Mouse (Mus musculus) neural tube, embryonic 13.5 days (tissue): ENCODE measurements around the gene Pigz. TPM values are rescaled to one million over a fixed set of nuclear protein-coding genes. Genes with fewer than 3 reads are reported as not detected.
"Not testable (repeated sequence)": the region's sequence is repeated elsewhere in the genome, so short reads cannot be mapped to it uniquely, and the experiment has no call there.

Experiments
- ATAC-seq: fragments of 200-750 bp; cut with Nextera tagmentation; 2 replicates; pipeline ENCODE4 v1.8.0; 2017; ENCODE audit warnings: low read depth, mild to moderate bottlenecking, moderate TSS enrichment, moderate library complexity
- H3K27ac ChIP-seq: fragments of 300-500 bp; sonication (generic); replicated peaks from 2 replicates; pipeline ENCODE4 v1.5.1; 2015; ENCODE audit warnings: moderate library complexity, mild to moderate bottlenecking, inconsistent platforms
- H3K27me3 ChIP-seq: fragments of 300-500 bp; sonication (generic); 2 replicates; pipeline ENCODE4 v1.6.1; 2015; ENCODE audit warnings: mild to moderate bottlenecking, inconsistent platforms
- H3K36me3 ChIP-seq: fragments of 300-500 bp; sonication (generic); 2 replicates; pipeline ENCODE4 v1.6.1; 2015; ENCODE audit warnings: mild to moderate bottlenecking, inconsistent platforms
- H3K4me1 ChIP-seq: fragments of 300-500 bp; sonication (generic); replicated peaks from 2 replicates; pipeline ENCODE4 v1.6.1; 2015; ENCODE audit warnings: inconsistent platforms
- H3K4me2 ChIP-seq: fragments of 300-500 bp; sonication (generic); 2 replicates; pipeline ENCODE4 v1.6.1; 2015; ENCODE audit warnings: inconsistent platforms, mild to moderate bottlenecking, moderate library complexity
- H3K4me3 ChIP-seq: fragments of 300-500 bp; sonication (generic); 2 replicates; pipeline ENCODE4 v1.5.1; 2015; ENCODE audit warnings: mild to moderate bottlenecking, inconsistent platforms
- H3K9ac ChIP-seq: fragments of 300-500 bp; sonication (generic); 2 replicates; pipeline ENCODE4 v1.6.1; 2015; ENCODE audit warnings: moderate library complexity, mild to moderate bottlenecking, inconsistent platforms
- H3K9me3 ChIP-seq: fragments of 300-500 bp; sonication (generic); 2 replicates; pipeline ENCODE4 v1.6.1; 2016; ENCODE audit warnings: inconsistent platforms
- WGBS: fragments of 180-500 bp; shearing (Covaris S2); methylation state at CpG from one replicate; pipeline ENCODE4 v1.1.7; 2015; 5-methylcytosine and 5-hydroxymethylcytosine counted together
- polyA plus RNA-seq: library from polyadenylated mRNA; unstranded; fragments of >200 nt; fragmentation: Nextera tagmentation; extraction: Ambion mirVana; gene quantifications from 2 replicates; pipeline ENCODE4 v1.2.1, GENCODE M21; 2015

Gene Pigz
- polyA plus RNA-seq, 1 experiment from 2014 or later, result 4.3 TPM

GRCm38 (mm10) chr16:31934550-31935010, 929 bp downstream of the Pigz start:
- Histone ChIP-seq H3K4me3 (peak overlapping the region; percentile 47), H3K36me3 (no peaks in the 10 kb centered on the region), H3K27ac (peak overlapping the region; percentile 97), H3K27me3 (peaks cover 21% of the 10 kb centered on the region), H3K9ac (peak overlapping the region; percentile 78), H3K4me2 (peak overlapping the region; percentile 74), H3K4me1 (peaks cover 41% of the 10 kb centered on the region), H3K9me3 (no peaks in the 10 kb centered on the region)
- 10% methylated on average over 13 of the region's 13 CpGs for WGBS
- ATAC-seq, result no peak

GRCm38 (mm10) chr16:31935091-31935979, 1.7 kb downstream of the Pigz start:
- 5% methylated on average over 32 of the region's 36 CpGs for WGBS
- Histone ChIP-seq H3K36me3 (no peaks in the 10 kb centered on the region), H3K4me2 (peak overlapping the region; percentile 74), H3K9me3 (no peaks in the 10 kb centered on the region), H3K4me3 (peak overlapping the region; percentile 47), H3K4me1 (peaks cover 41% of the 10 kb centered on the region), H3K9ac (peak overlapping the region; percentile 78), H3K27me3 (peaks cover 21% of the 10 kb centered on the region), H3K27ac (peak overlapping the region; percentile 97)
- ATAC-seq, result no peak

GRCm38 (mm10) chr16:31936568-31936967, 2.9 kb downstream of the Pigz start:
- Histone ChIP-seq H3K9ac (no peak overlapping the region), H3K27ac (no peak overlapping the region), H3K4me2 (no peak overlapping the region), H3K4me1 (peaks cover 39% of the 10 kb centered on the region), H3K4me3 (no peak overlapping the region), H3K27me3 (peaks cover 21% of the 10 kb centered on the region), H3K36me3 (no peaks in the 10 kb centered on the region), H3K9me3 (no peaks in the 10 kb centered on the region)
- WGBS, result 87% methylated on average over 4 of the region's 4 CpGs
- no peak for ATAC-seq

- Histone ChIP-seq H3K36me3 (no peaks in the 10 kb centered on the region), H3K4me3 (no peak overlapping the region), H3K27me3 (peaks cover 21% of the 10 kb centered on the region), H3K4me2 (no peak overlapping the region), H3K4me1 (peaks cover 22% of the 10 kb centered on the region), H3K9ac (no peak overlapping the region), H3K9me3 (no peaks in the 10 kb centered on the region), H3K27ac (no peak overlapping the region)
- no peak for ATAC-seq
- 74% methylated on average over 6 of the region's 6 CpGs for WGBS
These were observed 5.2 kb downstream of the Pigz start for GRCm38 (mm10) chr16:31938856-31939255.

- Histone ChIP-seq H3K36me3 (peaks cover 8% of the 10 kb centered on the region; the same call in 1 of the 2 replicates), H3K4me3 (no peak overlapping the region), H3K4me2 (no peak overlapping the region), H3K4me1 (peaks cover 21% of the 10 kb centered on the region), H3K27ac (no peak overlapping the region), H3K9ac (no peak overlapping the region), H3K9me3 (no peaks in the 10 kb centered on the region), H3K27me3 (peaks cover 14% of the 10 kb centered on the region)
- ATAC-seq, result no peak
- WGBS, result 58% methylated on average over 2 of the region's 2 CpGs
These were observed 6.9 kb downstream of the Pigz start for GRCm38 (mm10) chr16:31940586-31940985.

GRCm38 (mm10) chr16:31943980-31944379, 10.3 kb downstream of the Pigz start:
- H3K9ac ChIP-seq, result peak overlapping the region; percentile 47; the same call in 1 of the 2 replicates
- peaks cover 44% of the 10 kb centered on the region for H3K4me1 ChIP-seq
- 0 out of 2 replicates have a peak overlapping the region, but pooled peaks have one; percentile 9 for H3K27ac ChIP-seq
- H3K36me3 ChIP-seq, result peaks cover 8% of the 10 kb centered on the region; the same call in 1 of the 2 replicates
- no peaks in the 10 kb centered on the region for H3K9me3 ChIP-seq
- H3K4me2 ChIP-seq, result no peak overlapping the region
- WGBS, result 8% methylated on average over 10 of the region's 10 CpGs
- ATAC-seq, result peak; percentile 49
- H3K27me3 ChIP-seq, result no peaks in the 10 kb centered on the region
- H3K4me3 ChIP-seq, result no peak overlapping the region

- no peak for ATAC-seq
- Histone ChIP-seq H3K36me3 (peaks cover 8% of the 10 kb centered on the region; the same call in 1 of the 2 replicates), H3K4me2 (no peak overlapping the region), H3K27ac (no peak overlapping the region), H3K9ac (0 out of 2 replicates have a peak overlapping the region, but pooled peaks have one; percentile 47), H3K9me3 (no peaks in the 10 kb centered on the region), H3K27me3 (no peaks in the 10 kb centered on the region), H3K4me3 (no peak overlapping the region), H3K4me1 (peaks cover 52% of the 10 kb centered on the region)
- WGBS, result 86% methylated on average over 12 of the region's 12 CpGs
These were observed 11.1 kb downstream of the Pigz start for GRCm38 (mm10) chr16:31944698-31945255.

GRCm38 (mm10) chr16:31945372-31945771, 11.7 kb downstream of the Pigz start:
- ATAC-seq, result no peak
- H3K36me3 ChIP-seq, result peaks cover 8% of the 10 kb centered on the region; the same call in 1 of the 2 replicates
- 89% methylated on average over 6 of the region's 6 CpGs for WGBS
- peaks cover 56% of the 10 kb centered on the region for H3K4me1 ChIP-seq
- H3K4me2 ChIP-seq, result 0 out of 2 replicates have a peak overlapping the region, but pooled peaks have one; percentile 74
- no peaks in the 10 kb centered on the region for H3K27me3 ChIP-seq
- H3K9me3 ChIP-seq, result no peaks in the 10 kb centered on the region
- no peak overlapping the region for H3K27ac ChIP-seq
- H3K4me3 ChIP-seq, result no peak overlapping the region
- no peak overlapping the region for H3K9ac ChIP-seq

GRCm38 (mm10) chr16:31945986-31946385, 12.3 kb downstream of the Pigz start:
- Histone ChIP-seq H3K36me3 (peaks cover 11% of the 10 kb centered on the region), H3K4me2 (peak overlapping the region; percentile 74), H3K4me1 (peaks cover 56% of the 10 kb centered on the region)
- not testable (repeated sequence) for H3K4me3 ChIP-seq, H3K27me3 ChIP-seq, ATAC-seq, H3K9ac ChIP-seq, H3K27ac ChIP-seq, H3K9me3 ChIP-seq
- 87% methylated on average over 6 of the region's 6 CpGs for WGBS

- no peak for ATAC-seq
- Histone ChIP-seq H3K4me2 (peak overlapping the region; percentile 74), H3K27ac (0 out of 2 replicates have a peak overlapping the region, but pooled peaks have one; percentile 92), H3K9ac (peak overlapping the region; percentile 88), H3K4me1 (peaks cover 56% of the 10 kb centered on the region), H3K9me3 (no peaks in the 10 kb centered on the region), H3K4me3 (peak overlapping the region; percentile 84), H3K27me3 (no peaks in the 10 kb centered on the region), H3K36me3 (peaks cover 21% of the 10 kb centered on the region)
- WGBS, result 37% methylated on average over 8 of the region's 8 CpGs
These were observed 13.7 kb downstream of the Pigz start for GRCm38 (mm10) chr16:31947333-31947732.

- Histone ChIP-seq H3K4me1 (peaks cover 56% of the 10 kb centered on the region), H3K4me2 (peak overlapping the region; percentile 74), H3K36me3 (peaks cover 24% of the 10 kb centered on the region), H3K4me3 (peak overlapping the region; percentile 84), H3K27ac (peak overlapping the region; percentile 92), H3K9ac (peak overlapping the region; percentile 88), H3K9me3 (no peaks in the 10 kb centered on the region), H3K27me3 (no peaks in the 10 kb centered on the region)
- WGBS, result under 1% methylated on average over 38 of the region's 38 CpGs
- peak; percentile 8 for ATAC-seq
These were observed 14.3 kb downstream of the Pigz start for GRCm38 (mm10) chr16:31947901-31948316.

GRCm38 (mm10) chr16:31948345-31948774, 14.7 kb downstream of the Pigz start, which contains the start of the genes 0610012G03Rik and Ncbp2:
Gene 0610012G03Rik (minus strand): TSS chr16:31948494.
Gene Ncbp2 (plus strand): TSS chr16:31948513.
- Histone ChIP-seq H3K27ac (peak within 1 kb of the TSS; percentile 92), H3K36me3 (peaks cover 24% of the 10 kb centered on the region), H3K27me3 (no peaks in the 10 kb centered on the region), H3K4me1 (peaks cover 56% of the 10 kb centered on the region), H3K4me2 (peak within 1 kb of the TSS; percentile 74), H3K9ac (peak within 1 kb of the TSS; percentile 88), H3K4me3 (peak within 1 kb of the TSS; percentile 84), H3K9me3 (no peaks in the 10 kb centered on the region)
- ATAC-seq, result peak; percentile 83
- WGBS, result under 1% methylated on average over 55 of the region's 55 CpGs
